Mouse (Mus musculus) left cerebral cortex, postnatal 14 days (tissue): ENCODE results near the gene Zpr1. TPM values are rescaled to one million over a fixed set of nuclear protein-coding genes. Genes with fewer than 3 reads are reported as not detected.
A peak's percentile ranks its signal among the peaks of the same experiment; 100 is the strongest.

Experiments
- DNase-seq, 2 experiments: peaks; one replicate each; pipeline ENCODE4 v3.0.0; 2021 to 2022; ENCODE audit warnings: low spot score in 2 of 2, mixed read lengths in 1 of 2
- intact Hi-C: fragments of 180-260 bp; cut with DNase I; formaldehyde crosslinking; loops from one replicate; pipeline ENCODE4 v1.15.1; 2025
- long read RNA-seq, 2 experiments: library from polyadenylated mRNA; stranded (forward); transcript quantifications; one replicate each; pipeline ENCODE4 v2.0.0; 2021
- total RNA-seq, 2 experiments: library from RNA; stranded (reverse); gene quantifications; 2 replicates each; pipeline ENCODE4 v1.2.3; 2021

The Zpr1 gene
- 10 to 100 TPM; 35.6 to 39.4 TPM for total RNA-seq
- long read RNA-seq, experiment 1, transcript Zpr1-206 (14 exons, 2,984 nt) = major isoform, 53 of 77 reads
- long read RNA-seq, experiment 1, partial matches to known transcripts = 9 of 77 reads
- long read RNA-seq, experiment 1, other reads (novel, unspliced or antisense) = 15 of 77 reads
- long read RNA-seq, experiment 2, transcript Zpr1-206 (14 exons, 2,984 nt) = major isoform, 49 of 67 reads
- long read RNA-seq, experiment 2, partial matches to known transcripts = 8 of 67 reads
- long read RNA-seq, experiment 2, other reads (novel, unspliced or antisense) = 10 of 67 reads

- DNase-seq = peak; percentile 88 to 89
- intact Hi-C loops = no loop called here
Observed at GRCm38 (mm10) chr9:46272677-46273454, at the start of gene Zpr1. Gene Zpr1 (plus strand): TSS chr9:46273064.

- intact Hi-C loops = no loop called here
- DNase-seq = no peak
Observed at GRCm38 (mm10) chr9:46223090-46223489, 49.8 kb upstream of the Zpr1 start.

- no peak for DNase-seq
- intact Hi-C loops = no loop called here
Observed at GRCm38 (mm10) chr9:46224101-46224500, 48.8 kb upstream of the Zpr1 start.

GRCm38 (mm10) chr9:46224945-46225660, 47.8 kb upstream of the Zpr1 start:
- intact Hi-C loops = no loop called here
- DNase-seq = no peak

- intact Hi-C loops = no loop called here
- no peak for DNase-seq
Observed at GRCm38 (mm10) chr9:46227064-46227614, 45.7 kb upstream of the Zpr1 start.

GRCm38 (mm10) chr9:46228491-46228890, 44.4 kb upstream of the Zpr1 start, which contains the start of gene Apoa1:
Gene Apoa1 (plus strand): TSS chr9:46228580.
- no peak for DNase-seq
- intact Hi-C loops = no loop called here

- DNase-seq = peak; percentile 92 to 95
- intact Hi-C loops = no loop called here
Observed at GRCm38 (mm10) chr9:46229573-46230449, 43.1 kb upstream of the Zpr1 start.

- intact Hi-C loops = no loop called here
- no peak for DNase-seq
Observed at GRCm38 (mm10) chr9:46230450-46230975, 42.4 kb upstream of the Zpr1 start.

- no peak for DNase-seq
- intact Hi-C loops = no loop called here
Observed at GRCm38 (mm10) chr9:46235196-46235595, 37.7 kb upstream of the Zpr1 start.

GRCm38 (mm10) chr9:46235596-46235648, 37.4 kb upstream of the Zpr1 start, which contains the start of gene Apoc3:
Gene Apoc3 (minus strand): TSS chr9:46235636.
- no peak for DNase-seq
- intact Hi-C loops = no loop called here

- no peak for DNase-seq
Observed at GRCm38 (mm10) chr9:46235649-46236048, 37.2 kb upstream of the Zpr1 start.

GRCm38 (mm10) chr9:46238850-46239249, 34.0 kb upstream of the Zpr1 start:
- intact Hi-C loops = no loop called here
- DNase-seq = no peak

More at GRCm38 (mm10) chr9:46235649-46236048, 37.2 kb upstream of the Zpr1 start:
- intact Hi-C loops = no loop called here

GRCm38 (mm10) chr9:46240526-46241153, 32.2 kb upstream of the Zpr1 start, which contains the start of gene Apoa4:
Gene Apoa4 (plus strand): TSS chr9:46240696.
- DNase-seq = no peak
- intact Hi-C loops = no loop called here

GRCm38 (mm10) chr9:46241818-46242217, 31.0 kb upstream of the Zpr1 start:
- intact Hi-C loops = no loop called here
- DNase-seq = no peak

- intact Hi-C loops = no loop called here
- DNase-seq = no peak
Observed at GRCm38 (mm10) chr9:46243122-46243521, 29.7 kb upstream of the Zpr1 start.

- intact Hi-C loops = no loop called here
- no peak for DNase-seq
Observed at GRCm38 (mm10) chr9:46243584-46243983, 29.3 kb upstream of the Zpr1 start.

GRCm38 (mm10) chr9:46246752-46247324, 26.0 kb upstream of the Zpr1 start:
- DNase-seq = peak; percentile 64 to 80
- intact Hi-C loops = loop anchor here (2.0 kb wide), 1 partner anchor 242 kb away; no protein-coding TSS in a partner anchor

- intact Hi-C loops = no loop called here
- no peak for DNase-seq
Observed at GRCm38 (mm10) chr9:46256177-46256576, 16.7 kb upstream of the Zpr1 start.
